Mouse (Mus musculus) embryonic fibroblast, embryonic 13.5 days (primary cell): ENCODE results near the gene Zfr. TPM values are rescaled to one million over a fixed set of nuclear protein-coding genes. Genes with fewer than 3 reads are reported as not detected.

Source experiments
- H3K27ac ChIP-seq: 2 replicates; pipeline ENCODE4 v1.5.1; 2012; ENCODE audit warnings: low read length, control low read depth, inconsistent platforms; ENCODE audit not compliant: insufficient read depth
- H3K4me1 ChIP-seq: 2 replicates; pipeline ENCODE4 v1.6.1; 2011; ENCODE audit warnings: low read length; ENCODE audit not compliant: control insufficient read depth, insufficient read depth
- H3K4me3 ChIP-seq: 2 replicates; pipeline ENCODE4 v1.5.1; 2011; ENCODE audit warnings: mild to moderate bottlenecking, control low read depth, low read length; ENCODE audit not compliant: insufficient read depth
- CTCF ChIP-seq: IDR thresholded peaks from 2 replicates; pipeline ENCODE4 v1.5.1; 2011; ENCODE audit warnings: mild to moderate bottlenecking, control low read depth, low read length, moderate library complexity, borderline replicate concordance; ENCODE audit not compliant: insufficient read depth
- POLR2A ChIP-seq: IDR thresholded peaks from 2 replicates; pipeline ENCODE4 v1.6.1; 2011; ENCODE audit warnings: low read depth, mild to moderate bottlenecking, control low read depth, low read length, moderate library complexity
- polyA plus RNA-seq: library from polyadenylated mRNA; stranded (reverse); fragments of >200 nt; gene quantifications from 2 replicates; pipeline ENCODE4 v1.2.4, GENCODE M21; 2011; ENCODE audit warnings: low read depth; ENCODE audit not compliant: missing spikeins, insufficient read length

Zfr gene
- polyA plus RNA-seq, 1 experiment, result 172 TPM

DNA sequence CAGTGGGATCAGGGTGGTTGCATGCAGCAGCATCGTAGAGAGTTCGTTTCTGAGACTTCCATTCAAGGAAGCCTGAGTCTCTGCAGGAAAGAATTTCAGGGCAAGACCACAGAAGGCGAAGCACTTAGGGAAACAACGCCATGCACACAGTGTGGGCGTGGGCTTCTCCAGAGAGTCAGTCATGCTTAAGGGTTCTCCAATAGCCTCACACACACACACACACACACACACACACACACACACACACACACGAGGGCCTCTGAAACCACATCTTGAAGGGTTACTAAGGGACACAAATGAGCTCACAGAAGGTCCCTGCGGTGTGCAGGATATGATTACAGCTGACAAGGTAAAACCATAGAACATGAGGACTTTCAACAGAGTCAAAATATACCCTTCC lies 27.5 kb upstream of the Zfr start:
- TF ChIP-seq CTCF (no peak), POLR2A (no peak)
- Histone ChIP-seq H3K4me1 (peaks cover 5% of the 10 kb centered on the region), H3K27ac (no peak overlapping the region), H3K4me3 (no peak overlapping the region)

- Histone ChIP-seq H3K4me1 (peaks cover 5% of the 10 kb centered on the region), H3K4me3 (no peak overlapping the region), H3K27ac (no peak overlapping the region)
- TF ChIP-seq CTCF (no peak), POLR2A (no peak)
Observed at GRCm38 (mm10) chr15:12090981-12091669, 26.5 kb upstream of the Zfr start.

DNA sequence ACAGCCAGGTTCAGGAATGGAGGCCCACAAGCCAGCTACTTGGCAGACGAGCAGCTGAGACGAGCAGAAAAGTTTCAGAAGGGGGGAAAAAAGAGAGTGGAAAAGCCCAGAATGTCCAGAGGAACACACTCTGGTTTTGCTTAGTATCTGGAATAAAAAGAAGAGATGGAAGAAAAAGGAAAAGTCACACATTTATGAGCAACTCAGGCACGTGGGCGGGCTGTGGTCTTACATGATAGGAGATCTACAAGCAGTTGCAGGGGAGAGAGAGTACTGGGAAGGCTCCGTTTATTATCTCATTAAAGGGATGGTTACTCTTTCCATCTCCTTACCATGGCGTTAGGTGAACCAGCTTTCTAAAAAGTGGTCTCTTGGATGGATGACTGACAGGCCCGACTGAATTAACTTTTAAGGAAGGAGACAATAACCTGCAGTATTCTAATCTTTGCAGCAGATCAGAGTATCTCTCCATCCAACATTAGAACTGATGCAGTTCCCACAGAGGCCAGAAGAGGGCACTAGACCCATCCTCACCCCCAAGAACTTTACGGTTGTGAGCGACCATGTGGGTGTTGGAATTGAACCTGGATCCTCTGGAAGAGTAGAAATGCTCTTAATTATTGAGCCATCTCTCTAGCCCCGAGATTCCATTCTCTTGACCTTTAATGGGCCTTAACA lies 25.7 kb upstream of the Zfr start:
- peaks cover 5% of the 10 kb centered on the region for H3K4me1 ChIP-seq

DNA sequence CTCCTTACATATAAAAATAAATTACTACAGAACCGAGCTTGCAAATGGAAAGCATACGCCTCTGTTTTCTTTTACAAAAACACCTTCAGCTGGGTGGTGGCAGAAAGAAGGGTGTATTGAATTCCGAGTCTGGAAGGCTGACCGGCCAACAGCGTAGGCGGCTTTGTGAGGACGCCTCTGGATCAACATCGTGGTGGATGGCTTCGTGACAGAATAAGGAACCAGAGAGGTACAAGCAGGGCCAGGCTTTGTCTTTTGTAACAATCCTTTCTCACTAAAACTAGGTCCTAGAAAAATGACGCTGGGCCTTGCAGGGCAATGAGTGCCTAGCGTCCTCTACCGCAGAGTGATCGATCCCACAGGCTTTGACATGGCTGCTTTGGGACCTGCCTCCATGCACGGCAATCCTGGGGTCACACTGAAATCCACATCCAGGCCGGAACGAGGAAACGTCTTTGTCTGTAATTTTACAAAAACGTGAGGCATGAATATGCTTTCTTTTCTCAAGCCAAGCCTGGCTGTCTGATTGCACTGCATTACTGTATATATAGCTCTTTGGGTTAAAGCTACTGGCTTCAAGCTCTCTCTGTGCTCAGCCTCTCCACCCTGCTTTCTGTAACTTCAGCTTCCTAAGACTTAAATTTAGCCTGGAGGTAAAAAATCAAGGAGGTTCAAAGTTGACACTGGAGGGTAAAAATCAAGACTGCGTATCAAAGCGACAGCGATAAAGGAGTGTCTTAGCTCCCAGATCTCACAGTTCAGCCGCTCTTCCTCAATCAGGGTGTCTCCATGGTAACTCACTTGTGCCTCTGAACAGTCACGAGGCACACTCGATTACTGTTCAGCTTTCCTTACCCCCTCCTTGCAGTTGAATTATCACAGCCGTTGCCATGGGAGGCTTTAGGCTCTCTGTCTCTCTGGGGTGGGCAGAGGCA lies 24.3 kb upstream of the Zfr start:
- Histone ChIP-seq H3K27ac (no peak overlapping the region), H3K4me1 (peaks cover under 1% of the 10 kb centered on the region), H3K4me3 (no peak overlapping the region)
- TF ChIP-seq CTCF (no peak), POLR2A (no peak)

More for the DNA sequence above, 25.7 kb upstream of the Zfr start:
- H3K27ac ChIP-seq, result no peak overlapping the region
- TF ChIP-seq POLR2A, result no peak
- peak; percentile 26; the same call in 1 of the 2 replicates for TF ChIP-seq CTCF
- no peak overlapping the region for H3K4me3 ChIP-seq

GRCm38 (mm10) chr15:12093961-12094566 lies 23.6 kb upstream of the Zfr start:
- Histone ChIP-seq H3K27ac (no peak overlapping the region), H3K4me3 (no peak overlapping the region)
- TF ChIP-seq CTCF (no peak), POLR2A (no peak)

DNA sequence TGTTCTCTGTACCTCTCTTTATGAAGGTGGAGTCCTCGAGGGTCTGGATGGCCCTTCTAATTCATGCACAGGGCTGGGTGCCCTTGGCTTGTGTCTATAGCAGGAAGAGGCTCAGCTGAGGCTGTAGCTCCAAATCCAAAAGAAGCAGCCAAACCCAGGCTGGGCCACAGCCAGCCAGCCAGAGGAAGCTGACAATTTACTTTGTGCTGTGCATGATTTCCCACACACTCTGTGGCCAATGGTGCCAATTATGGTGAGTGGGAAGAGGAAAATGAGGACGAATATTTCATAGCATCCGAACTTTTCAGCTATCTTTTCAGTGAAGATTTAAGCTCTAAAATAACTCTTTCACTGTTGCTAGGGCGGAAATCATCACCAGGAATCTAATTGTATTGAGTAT lies 21.2 kb upstream of the Zfr start:
- H3K27ac ChIP-seq, result no peak overlapping the region
- TF ChIP-seq POLR2A, result no peak
- TF ChIP-seq CTCF, result no peak

More at GRCm38 (mm10) chr15:12093961-12094566, 23.6 kb upstream of the Zfr start:
- H3K4me1 ChIP-seq, result no peaks in the 10 kb centered on the region; the same call in 1 of the 2 replicates

DNA sequence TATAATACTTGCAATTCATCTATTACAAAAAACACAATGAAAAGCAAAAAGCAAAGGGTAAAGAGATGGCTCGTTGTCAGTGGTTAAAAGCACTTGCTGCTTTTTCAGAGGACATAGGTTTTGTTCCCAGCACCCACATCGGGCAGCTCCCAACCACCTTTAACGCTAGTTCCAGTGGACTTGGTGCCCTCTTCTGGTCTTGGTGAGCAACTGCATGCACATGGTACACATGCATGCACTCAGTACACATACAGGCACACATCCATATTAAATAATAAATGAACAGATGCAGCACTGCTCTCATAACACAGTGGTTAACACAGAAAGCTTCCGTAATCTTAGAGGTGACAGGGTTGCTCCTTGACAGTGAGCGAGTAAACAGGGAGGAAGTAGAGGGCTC lies 20.3 kb upstream of the Zfr start:
- Histone ChIP-seq H3K4me3 (no peak overlapping the region), H3K4me1 (no peaks in the 10 kb centered on the region), H3K27ac (no peak overlapping the region)
- TF ChIP-seq POLR2A (no peak), CTCF (no peak)

More for the DNA sequence above, 21.2 kb upstream of the Zfr start:
- Histone ChIP-seq H3K4me3 (no peak overlapping the region), H3K4me1 (no peaks in the 10 kb centered on the region)

- no peak overlapping the region for H3K27ac ChIP-seq
- H3K4me3 ChIP-seq, result no peak overlapping the region
- no peaks in the 10 kb centered on the region for H3K4me1 ChIP-seq
- TF ChIP-seq CTCF (peak; percentile 15; the same call in 1 of the 2 replicates), POLR2A (no peak)
Observed at GRCm38 (mm10) chr15:12100912-12101311, 16.7 kb upstream of the Zfr start.

- no peak overlapping the region for H3K27ac ChIP-seq
- no peak overlapping the region for H3K4me3 ChIP-seq
- TF ChIP-seq POLR2A (no peak), CTCF (no peak)
- H3K4me1 ChIP-seq, result no peaks in the 10 kb centered on the region
Observed at GRCm38 (mm10) chr15:12103763-12104162, 13.9 kb upstream of the Zfr start.

DNA sequence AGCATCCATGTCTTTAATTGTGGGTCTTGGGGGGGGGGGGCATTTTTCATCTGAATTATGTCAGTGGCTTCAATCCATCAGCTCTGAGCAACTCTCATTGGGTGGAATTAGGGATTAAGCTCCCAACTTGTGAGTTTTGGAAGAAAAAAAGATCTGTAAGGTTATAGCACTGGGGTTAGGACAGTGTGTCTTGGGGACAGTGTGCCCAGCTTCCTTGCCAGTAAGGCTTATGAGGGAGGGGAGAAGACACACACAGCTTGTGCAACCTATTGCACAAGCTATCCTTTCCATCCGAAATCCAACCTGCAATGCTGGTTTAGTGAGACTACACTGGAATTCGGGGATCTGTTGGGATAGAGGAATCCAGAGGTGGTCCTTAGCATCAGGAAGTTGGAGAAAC lies 12.8 kb upstream of the Zfr start:
- TF ChIP-seq CTCF (no peak), POLR2A (no peak)
- no peak overlapping the region for H3K4me3 ChIP-seq
- no peaks in the 10 kb centered on the region for H3K4me1 ChIP-seq
- no peak overlapping the region for H3K27ac ChIP-seq
